Mouse (Mus musculus) WW6 (cell line): Measurements from ENCODE around the gene Gm19345.

Source experiments
- DNase-seq: peaks from one replicate; pipeline ENCODE4 v3.0.0-alpha.2; 2013; ENCODE audit warnings: low read depth, low spot score

Gene Gm19345

DNA sequence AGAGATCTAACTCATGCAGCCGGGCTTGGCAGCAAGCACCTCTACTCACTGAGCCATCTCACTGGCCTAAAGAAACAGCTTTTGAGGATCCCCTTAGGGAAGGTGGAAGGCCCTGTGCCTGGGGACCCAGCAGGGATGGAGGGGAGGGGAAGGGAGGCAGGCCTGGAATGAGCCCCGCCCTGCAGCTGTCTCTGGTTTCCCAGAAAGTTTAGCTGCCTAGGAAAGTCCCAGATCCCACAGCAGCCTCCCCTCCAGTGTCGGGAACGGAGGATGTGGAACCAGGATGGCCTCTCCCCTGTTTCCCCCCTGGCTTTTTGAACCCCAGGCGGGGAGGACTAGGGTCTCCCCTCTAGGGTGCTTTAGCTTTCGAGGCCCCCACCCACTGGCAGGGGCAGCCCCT, 25.0 kb upstream of the Gm19345 start:
- DNase-seq: no peak

DNA sequence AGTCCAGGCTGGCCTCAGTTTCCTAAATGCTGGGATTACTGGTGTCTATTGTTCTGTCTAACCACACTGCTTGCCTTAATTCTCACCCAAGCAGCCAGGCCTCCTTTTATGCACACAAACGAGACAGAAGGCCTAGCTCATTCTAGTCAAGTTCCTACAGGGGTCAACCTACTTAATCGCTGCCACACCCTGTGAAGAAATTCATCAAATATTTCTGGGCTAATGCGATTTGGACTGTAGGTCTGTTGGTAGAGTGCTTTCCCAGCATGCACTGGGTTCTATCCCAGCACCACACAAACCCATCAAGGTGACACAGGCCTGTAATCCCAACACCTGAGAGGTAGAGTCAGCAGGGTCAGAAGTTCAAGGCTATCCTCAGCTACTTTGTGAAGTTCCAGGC, 22.1 kb upstream of the Gm19345 start:
- DNase-seq: no peak

DNA sequence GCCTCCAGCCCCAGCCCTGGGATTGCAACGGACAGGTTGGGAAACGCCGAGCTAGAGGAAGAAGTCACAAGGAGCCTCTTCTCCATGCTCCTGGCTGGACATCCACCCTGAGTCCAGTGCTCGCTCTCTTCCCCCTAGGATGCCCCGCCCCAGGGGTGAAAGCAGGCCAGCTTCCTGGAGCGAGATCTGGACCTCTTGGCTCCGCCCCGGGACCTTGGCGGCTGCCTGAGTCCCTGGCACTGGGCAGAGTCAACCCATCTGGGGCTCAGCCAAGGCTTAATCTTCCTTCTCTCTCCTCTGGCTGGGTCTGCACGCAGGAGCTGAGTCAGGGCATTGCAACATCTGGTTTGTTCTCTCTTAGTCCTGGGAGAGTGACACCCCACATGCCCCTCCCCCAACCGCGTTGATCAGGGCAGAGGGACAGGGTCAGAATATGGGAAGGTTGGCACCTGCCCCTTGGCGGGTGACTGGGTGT, 21.1 kb upstream of the Gm19345 start:
- DNase-seq: no peak

DNA sequence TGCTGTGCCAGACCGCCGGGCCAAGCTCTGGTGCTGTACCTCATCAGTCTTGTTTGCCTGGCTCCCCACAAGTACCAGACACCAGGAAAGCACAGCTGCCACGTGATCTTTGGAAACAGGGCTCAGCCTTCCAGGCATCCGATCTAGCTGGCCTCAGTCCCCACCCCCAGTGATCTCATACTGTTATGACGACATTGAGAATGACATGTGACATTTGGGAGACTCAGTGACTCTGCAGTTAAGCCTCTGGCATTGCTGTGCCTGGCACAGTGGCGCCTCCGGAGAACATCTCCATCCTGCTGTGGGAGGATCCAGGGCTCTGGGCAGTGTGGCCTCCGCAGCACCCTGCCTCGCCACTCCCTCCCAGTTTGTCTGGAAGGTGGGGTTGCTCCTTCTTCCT, 20.0 kb upstream of the Gm19345 start:
- no peak for DNase-seq

DNA sequence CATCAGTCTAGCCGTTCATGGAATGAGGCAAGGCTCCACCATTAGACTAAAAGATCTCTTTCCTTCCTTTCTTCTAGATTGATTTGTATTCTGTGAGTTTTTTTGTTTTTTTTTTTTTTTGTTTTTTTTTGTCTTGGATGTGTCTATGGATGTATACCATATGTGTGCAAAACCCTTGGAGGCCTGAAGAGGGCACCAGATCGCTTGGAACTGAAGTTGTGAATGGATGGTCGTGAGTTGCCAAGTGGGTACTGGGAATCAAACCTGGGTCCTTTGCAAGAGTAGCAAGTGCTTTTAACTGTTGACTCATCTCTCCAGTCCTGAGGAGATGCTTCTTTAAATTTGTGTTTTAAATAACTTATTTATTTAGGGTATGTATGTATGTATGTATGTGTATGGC, 17.7 kb upstream of the Gm19345 start:
- DNase-seq: no peak

DNA sequence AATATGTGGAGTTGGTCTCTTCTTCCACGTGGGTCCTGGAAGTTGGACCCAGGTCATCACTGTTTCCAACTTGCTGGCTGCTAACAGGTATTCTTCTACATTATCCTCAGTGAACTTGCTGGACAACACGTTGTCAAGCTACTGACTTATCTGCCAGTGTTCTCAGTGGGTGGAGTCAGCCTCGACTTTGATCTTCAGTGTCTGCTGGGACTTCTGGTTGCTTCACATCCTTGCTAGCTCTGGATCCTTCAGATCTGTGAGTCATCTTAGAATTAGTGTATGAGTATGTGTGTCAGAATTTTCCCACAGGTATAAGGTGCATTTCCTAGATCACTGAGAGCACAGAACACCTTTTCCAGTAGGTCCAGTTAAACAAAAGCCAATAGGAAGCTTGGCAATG, 15.0 kb upstream of the Gm19345 start:
- no peak for DNase-seq

DNA sequence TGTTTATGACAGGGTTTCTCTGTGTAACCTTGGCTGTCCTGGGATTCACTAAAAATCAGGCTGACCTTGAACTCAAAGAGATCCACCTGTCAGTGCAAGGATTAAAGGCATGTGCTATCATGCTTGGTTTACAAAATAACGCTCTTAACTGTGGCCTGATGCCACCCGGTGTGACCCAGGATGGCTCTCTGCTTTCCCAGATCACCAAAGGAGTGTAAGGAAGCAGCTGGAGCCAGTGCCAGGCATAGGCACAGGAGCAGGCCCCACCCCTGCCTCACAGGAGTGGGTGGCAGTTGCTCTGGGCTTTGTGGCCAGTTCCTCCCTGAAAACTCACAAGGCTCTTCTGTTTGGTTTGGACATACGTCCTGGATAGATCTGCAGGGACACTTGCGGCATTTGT, 11.4 kb upstream of the Gm19345 start:
- DNase-seq: no peak

DNA sequence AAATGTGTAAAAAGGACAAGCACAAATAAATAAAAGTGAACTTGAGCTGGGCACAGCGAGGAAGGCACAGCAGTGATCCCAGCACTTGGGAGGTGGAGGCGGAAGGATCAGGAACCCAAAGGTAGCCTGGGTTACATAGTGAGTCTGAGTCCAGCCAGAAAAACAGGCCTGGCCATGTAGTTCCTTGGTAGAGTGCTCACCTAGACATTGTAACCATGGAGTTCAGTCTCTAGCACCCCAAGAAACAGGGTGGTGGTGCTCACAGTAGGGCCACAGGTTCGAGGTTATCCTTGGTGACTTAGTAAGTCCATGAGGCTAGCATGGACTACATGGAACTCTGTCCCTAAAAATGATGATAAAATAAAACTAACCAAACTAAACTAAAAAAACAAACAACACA, 10.9 kb upstream of the Gm19345 start:
- no peak for DNase-seq

DNA sequence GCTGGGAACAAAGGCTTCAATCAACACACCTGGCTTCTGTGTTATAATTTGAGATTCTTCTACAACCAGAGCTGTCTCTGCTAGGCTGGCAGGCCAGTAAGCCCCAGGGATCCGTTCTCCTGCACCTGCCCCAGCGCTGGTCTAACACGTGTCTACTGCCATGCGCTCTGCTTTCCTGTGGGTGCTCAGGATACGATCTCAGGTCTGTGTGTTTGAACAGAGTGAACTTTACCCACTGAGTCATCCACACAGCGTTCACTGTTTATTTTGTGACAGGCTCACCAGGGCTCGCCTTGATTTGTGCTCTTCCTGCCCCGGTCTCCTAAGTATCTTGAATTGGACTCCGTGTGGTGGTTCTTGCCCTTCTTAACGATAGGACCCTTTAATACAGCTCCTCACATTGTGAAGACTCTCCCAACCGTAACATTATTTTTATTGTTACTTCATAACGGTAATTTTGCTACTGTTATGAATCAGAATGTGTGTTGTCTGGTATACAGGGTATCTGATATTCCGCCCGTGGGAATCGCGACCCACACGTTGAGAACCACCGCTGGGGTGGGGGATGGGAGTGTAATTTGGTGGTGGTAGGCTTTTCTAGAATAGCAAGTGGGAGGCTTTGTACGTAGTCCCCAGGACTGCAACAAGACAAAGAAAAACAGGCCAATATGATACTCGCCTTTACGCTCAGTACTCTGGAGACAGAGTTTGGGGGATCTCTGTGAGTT, 10.0 kb upstream of the Gm19345 start:
- no peak for DNase-seq

DNA sequence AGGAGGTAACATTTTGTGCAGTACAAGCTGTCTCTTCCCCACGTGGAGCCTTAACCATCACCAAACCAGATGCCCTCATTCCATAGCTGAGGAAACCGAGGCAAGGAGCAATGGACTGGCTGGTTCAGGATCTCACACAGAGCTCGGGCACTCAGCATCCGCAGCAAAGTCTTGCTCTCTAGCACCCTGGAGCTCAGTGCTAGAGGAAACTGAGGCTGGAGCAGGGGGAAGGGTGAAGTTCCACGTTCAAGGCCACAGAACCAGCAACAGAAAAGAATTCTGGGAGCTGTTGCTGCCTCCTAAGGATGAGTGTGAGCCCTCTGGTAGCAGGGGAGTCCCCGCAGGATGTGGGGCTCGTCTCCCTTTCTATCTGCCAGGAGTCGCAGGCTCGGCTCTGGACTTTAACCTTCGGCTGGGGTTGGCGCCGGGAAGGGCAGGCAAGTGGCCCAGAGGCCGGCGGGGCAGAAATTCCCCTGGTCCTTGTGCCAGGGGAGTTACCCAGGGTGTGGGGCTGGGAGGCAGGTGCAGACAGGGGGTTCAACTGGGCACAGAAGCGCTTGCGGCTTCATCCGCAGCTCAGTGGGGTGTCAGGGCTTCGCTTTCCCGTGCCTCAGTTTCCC, 8.8 kb upstream of the Gm19345 start:
- DNase-seq: no peak

DNA sequence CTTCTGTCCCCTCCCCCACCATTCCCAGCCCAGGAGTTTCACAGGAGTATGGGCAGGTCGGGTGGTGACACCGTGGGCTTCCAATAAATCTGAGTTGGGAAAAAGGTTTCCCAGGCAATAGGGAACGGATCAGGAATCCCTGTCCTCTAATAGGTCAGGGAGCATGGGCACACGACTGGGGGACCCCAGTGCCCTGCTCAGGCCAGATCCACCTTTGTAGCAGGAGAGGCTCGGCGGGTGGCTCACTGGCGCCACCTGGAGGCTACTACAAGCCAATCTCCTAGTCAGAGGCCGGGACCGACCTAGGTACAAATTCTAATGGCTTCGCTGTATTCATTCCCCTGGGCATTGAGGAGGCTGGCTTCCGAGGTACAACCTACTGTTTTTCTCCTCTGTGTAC, 8.2 kb upstream of the Gm19345 start:
- DNase-seq: no peak

DNA sequence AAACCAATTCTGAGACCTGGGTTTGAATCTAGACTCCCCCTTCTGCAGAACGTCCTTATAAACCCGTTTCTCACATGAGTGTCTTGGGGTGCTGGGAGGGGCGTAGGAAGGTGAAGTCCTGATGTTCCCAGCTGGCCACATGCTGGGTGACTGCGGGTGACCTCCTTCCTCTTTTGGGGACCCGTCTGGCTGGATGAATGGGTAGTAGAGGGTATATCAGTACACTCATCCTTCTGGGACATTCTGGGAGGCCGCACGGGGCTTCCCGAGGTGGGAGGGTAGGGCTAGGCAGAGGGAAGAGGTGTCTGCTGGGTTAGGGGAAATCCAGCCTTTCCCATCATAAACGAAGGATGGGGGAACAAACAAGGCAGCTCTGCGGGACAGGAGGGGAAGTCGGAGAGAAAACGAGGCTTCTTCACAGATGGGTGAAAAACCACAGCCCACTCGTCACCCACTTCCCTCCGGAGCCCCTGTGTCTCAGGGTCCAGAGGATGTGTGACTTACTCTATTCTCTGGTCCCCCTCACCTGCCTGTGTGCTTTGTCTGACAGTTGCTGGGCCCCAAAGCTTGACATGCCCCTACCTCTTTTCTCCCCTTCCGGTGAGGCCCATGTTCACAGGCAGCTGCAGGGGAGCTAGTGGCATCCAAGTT, 7.2 kb upstream of the Gm19345 start:
- no peak for DNase-seq

DNA sequence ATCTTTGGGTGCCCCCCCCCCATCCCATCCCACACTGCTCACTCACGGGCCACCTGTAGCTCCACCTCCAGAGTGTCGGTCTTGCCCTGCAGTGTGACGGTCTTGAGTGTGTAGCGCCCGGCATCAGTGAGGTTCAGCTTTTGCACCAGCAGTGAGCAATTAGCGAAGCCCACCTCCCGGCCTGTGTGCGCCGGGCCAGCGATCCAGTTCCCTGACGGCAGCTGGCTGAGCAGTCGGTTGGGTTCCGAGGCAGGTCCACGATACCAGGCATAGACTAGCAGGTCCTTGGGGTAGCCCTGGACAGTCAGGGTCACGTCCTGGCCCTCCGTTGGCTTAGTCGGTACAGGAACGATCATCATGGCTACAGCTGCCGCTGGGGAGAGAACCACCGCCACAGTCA, 1.7 kb downstream of the Gm19345 start:
- DNase-seq: no peak

DNA sequence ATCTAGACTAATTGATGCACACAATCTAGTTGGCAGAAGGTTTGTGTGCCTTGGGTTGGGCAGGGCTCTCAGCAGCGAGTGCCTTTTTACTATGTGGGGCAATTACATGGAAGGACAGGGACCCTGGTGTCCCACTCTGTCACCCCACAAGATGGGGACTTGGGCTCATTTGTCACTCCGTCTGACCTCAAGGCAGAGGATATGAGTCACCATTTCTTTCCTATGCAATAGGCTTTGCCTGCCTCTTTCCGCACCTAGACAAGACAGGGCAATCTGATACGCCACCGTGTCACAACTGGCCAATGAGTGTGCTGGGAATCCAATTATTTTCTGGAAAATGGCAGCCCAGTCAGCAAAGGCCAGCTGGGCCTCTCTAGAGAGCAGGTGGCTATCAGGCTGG, 3.9 kb downstream of the Gm19345 start:
- no peak for DNase-seq

DNA sequence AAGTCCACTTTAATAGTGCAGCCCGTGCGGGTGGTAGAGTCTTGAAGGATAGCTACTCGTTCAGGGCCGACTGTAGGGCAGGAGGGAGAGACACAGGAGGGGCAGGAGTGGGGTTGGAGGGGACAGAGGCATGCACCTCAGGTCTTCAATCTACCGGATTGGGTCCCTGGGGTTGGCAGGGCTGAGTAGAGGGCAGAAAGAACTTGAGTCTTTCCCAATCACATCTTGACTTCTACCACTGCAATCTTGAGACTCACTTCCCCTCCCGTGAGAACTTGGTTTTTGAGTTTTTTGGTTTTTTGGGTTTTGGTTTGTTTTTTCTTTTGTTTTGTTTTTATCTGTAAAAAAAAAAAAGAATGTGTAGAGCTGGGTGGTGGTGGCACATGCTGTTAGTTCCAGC, 4.5 kb downstream of the Gm19345 start:
- DNase-seq: no peak

DNA sequence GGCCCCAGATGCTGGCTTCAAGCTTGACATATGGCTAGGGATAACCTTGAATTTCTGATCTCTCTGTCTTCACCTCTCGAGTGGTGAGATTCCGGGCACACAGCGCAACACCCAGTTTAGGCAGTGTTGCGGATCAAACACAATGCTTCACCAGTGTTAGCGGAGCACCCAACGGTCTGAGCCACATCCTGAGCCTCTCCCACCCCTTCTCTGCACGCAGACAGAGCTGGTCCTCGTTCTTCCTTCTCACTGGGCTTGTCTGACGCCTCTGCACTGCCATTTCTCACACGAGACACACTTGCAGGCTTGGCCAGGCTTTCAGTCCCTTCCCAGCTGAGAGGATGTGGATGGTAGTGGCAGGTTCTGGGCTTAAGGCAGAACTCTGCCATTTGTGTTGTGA, 7.9 kb downstream of the Gm19345 start:
- DNase-seq: no peak

DNA sequence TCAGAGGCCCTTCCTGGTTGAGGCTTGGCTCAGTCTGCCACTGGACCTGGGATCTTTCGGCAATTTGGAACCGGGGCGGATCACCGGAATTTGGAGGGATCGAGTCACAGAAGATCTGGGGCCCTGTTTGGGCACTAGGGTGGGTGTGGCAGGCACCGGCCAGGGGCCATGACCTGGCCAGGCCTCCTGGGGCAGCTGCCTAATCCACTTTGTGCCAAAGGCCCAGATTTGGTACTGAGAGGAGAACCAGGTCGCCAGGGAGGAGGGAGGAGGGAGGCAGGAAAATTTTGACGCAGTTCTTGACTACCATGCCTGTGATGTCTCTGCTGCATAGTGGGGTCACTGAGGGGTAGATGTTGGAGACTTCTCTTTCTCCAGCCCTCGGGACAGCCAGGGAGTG, 9.4 kb downstream of the Gm19345 start, which contains the start of gene Ceacam16:
Gene Ceacam16, minus strand, starts transcription at position 101 of the 400 bp plus-strand sequence.
- no peak for DNase-seq

DNA sequence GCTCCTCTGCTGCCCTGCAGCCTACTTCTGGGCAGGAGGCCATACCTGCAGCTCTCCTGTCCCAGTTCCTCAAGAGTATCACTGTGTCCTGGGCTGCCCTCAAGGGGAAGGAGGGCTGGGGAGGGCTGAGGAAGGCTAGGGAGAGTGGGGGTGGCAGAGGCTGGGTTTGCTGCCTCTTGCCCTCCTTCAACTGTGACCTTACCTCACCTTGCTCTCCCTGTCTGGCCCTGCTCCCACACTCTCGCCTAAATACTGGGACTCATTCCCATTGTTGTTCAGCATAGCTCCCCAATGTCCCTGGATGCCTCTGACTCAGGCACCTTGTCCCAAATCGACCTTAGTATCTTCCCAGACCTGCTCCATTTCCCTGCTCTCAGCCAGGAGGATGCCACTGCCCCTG, 12.4 kb downstream of the Gm19345 start:
- no peak for DNase-seq

DNA sequence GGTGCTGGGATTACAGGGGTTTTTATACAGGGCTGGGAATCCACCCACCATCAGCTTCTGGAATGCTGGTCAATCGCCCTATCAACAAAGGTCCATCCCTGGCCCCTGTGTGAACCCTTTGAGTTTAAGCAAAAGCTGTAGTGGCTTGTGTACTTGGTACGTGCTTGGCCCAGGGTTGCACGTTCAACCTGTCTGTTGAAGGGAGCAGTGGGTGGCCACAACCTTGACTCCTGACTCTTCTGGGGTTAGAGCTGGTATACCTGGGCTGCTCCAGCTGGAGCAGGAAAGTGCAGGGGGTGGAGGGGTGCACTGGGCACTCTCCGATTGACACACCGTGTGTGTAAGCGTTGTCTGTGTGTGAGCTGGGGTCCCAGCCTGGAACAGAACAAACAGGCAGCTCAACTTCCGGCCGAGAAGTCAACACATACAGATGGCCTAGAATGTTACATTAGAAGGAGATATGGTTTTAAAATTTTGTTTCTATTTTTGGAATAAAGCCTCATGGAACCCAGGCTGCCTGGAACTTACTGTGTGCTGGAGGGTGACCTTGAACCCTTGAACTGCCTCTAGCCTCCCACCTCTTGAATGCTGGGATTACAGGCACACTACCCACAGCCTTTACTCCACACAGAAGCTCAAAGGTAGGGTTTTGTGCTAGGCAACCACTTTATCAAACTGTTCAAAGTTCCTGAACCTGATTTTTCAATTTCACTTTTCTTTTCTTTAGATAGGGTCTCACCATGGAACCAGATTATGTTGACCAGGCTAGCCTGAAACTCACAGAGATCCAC, 13.6 kb downstream of the Gm19345 start:
- no peak for DNase-seq

DNA sequence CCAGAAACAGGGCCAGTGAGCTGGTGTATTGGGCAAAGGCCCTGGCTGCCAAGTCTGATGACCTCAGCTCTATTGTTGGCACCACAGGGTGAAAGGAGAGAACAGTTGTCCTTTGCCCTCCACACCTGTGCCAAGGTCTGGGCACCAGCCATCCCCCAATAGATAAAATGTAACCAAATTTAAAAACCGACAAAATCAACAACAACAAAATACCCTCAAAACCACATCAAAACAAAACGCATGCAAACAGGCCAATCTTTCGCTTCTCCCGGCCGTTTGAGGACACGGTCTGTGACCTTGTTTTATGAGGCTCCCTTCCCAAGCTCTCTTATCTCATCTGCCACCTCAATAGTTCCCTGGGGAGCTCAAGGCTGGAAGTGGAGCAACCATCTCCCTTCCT, 14.7 kb downstream of the Gm19345 start:
- no peak for DNase-seq

DNA sequence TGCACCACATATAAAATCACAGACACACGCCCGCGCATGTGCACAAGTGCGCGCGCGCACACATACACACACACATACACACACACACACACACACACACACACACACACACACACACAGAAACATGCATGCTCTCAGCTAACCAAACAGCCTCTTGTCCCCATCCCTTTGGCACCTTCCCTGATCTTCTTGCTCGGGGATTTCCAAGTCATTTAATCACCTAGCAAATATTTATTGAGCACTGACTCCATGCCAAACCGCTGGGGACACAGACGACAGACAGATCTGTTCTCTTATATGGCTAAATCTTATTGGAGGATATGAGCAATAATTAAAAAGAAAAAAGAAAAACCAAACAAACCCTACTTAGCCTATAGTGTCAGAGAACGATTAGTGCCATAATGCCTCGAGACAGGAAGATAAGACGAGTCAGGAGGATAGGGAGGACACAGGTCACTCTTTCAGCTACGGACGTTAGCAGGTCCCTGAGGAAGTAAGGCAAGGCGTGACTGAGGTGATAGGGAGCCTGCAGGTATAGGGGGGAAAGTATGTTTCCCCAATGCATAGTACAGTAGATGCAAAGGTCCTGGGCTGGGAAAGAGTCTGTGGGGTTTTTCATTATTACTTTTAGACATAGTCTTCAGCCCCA, 16.1 kb downstream of the Gm19345 start:
- DNase-seq: no peak

DNA sequence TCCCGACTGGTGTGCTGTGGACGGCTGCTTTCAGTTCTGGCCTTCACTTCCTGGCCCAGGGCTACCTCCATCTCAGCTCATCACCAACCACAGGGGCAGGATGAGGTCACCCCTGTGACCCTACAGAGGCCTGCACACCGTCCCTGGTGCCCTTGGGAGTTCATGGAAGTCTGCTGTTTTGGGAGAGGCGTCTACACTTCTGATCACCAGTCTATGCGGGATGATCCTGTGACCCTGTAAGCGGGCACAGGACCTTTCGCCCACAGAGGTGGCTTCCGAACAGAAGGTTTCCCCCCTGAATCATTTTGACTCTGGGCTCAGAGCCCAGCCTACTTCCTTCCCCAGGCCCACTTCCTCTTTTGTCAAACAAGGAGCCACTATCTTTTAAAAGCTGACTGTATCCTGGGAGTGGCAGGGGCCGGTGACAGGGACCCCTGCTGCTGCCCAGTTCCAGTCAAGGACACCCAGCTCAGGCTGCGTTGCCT, 19.4 kb downstream of the Gm19345 start:
- DNase-seq: no peak
